Mouse (Mus musculus) myocyte (in vitro differentiated cells): ENCODE measurements around the gene Zfp709.
"Not testable (repeated sequence)": the region's sequence is repeated elsewhere in the genome, so short reads cannot be mapped to it uniquely, and the experiment has no call there.

ENCODE experiments used
- CEBPB ChIP-seq: IDR thresholded peaks from 2 replicates; pipeline ENCODE4 v1.6.1; 2011; ENCODE audit warnings: mild to moderate bottlenecking, moderate library complexity; ENCODE audit not compliant: poor library complexity, insufficient read depth, severe bottlenecking
- MAX ChIP-seq: IDR thresholded peaks from one replicate; pipeline ENCODE4 v1.6.1; 2011; ENCODE audit warnings: low read depth, mild to moderate bottlenecking, control low read depth
- MYOD1 ChIP-seq, 3 experiments: IDR thresholded peaks; one replicate each; pipeline ENCODE4 v1.6.1; 2011; ENCODE audit warnings: control low read depth in 2 of 3, low read depth in 2 of 3, mild to moderate bottlenecking in 2 of 3, moderate library complexity in 1 of 3; ENCODE audit not compliant: insufficient read length in 2 of 3, control insufficient read depth in 1 of 3
- POLR2A ChIP-seq: IDR thresholded peaks from one replicate; pipeline ENCODE4 v1.6.1; 2011; ENCODE audit warnings: low read depth, mild to moderate bottlenecking, control low read depth, moderate library complexity; ENCODE audit not compliant: insufficient read length
- POLR2AphosphoS2 ChIP-seq: IDR thresholded peaks from one replicate; pipeline ENCODE4 v1.6.1; 2011; ENCODE audit warnings: low read depth, control low read depth; ENCODE audit not compliant: insufficient read length
- SRF ChIP-seq: IDR thresholded peaks from one replicate; pipeline ENCODE4 v1.6.1; 2011; ENCODE audit warnings: low read depth; ENCODE audit not compliant: control insufficient read depth, insufficient read length
- TCF12 ChIP-seq: IDR thresholded peaks from one replicate; pipeline ENCODE4 v1.6.1; 2011; ENCODE audit warnings: mild to moderate bottlenecking, control low read depth; ENCODE audit not compliant: poor library complexity, insufficient read depth, severe bottlenecking

- not testable (repeated sequence) for TF ChIP-seq POLR2AphosphoS2; MAX; POLR2A; TCF12; SRF; MYOD1 (IDR thresholded peaks at IDR 0.05; ENCODE audit: control insufficient read depth in 1 of 3, insufficient read length in 2 of 3, low read depth in 2 of 3); CEBPB
Observed at GRCm38 (mm10) chr8:71938037-71938436, 56.2 kb downstream of the Zfp709 start.
